Mouse (Mus musculus): ENCODE measurements around the gene Ssbp3. TPM values are rescaled to one million over a fixed set of nuclear protein-coding genes. Genes with fewer than 3 reads are reported as not detected.

The Ssbp3 gene
- polyA plus RNA-seq, 1 experiment from 2014 or later: 332 TPM

GRCm38 (mm10) chr4:106983908-106984515 is 73.5 kb downstream of the Ssbp3 start:
- Histone ChIP-seq H3K27me3 (replicated peaks) (no peaks in the 10 kb centered on the region), H3K4me2 (replicated peaks) (no peak overlapping the region), H3K36me3 (peaks cover 2% of the 10 kb centered on the region; the same call in 1 of the 2 replicates), H3K4me1 (peaks cover 95% of the 10 kb centered on the region), H3K27ac (no peak overlapping the region), H3K9ac (0 out of 2 replicates have a peak overlapping the region, but pooled peaks have one; percentile 29), H3K9me3 (no peaks in the 10 kb centered on the region), H3K4me3 (no peak overlapping the region)
- ATAC-seq (ENCODE audit: low FRiP score, low read depth): no peak
- 51% methylated on average over 7 of the region's 7 CpGs for WGBS

- no peak overlapping the region for H3K9ac ChIP-seq
- peaks cover 96% of the 10 kb centered on the region for H3K4me1 ChIP-seq
- WGBS: 62% methylated on average over 4 of the region's 4 CpGs
- no peaks in the 10 kb centered on the region for H3K27me3 ChIP-seq (replicated peaks)
- H3K36me3 ChIP-seq: peaks cover 2% of the 10 kb centered on the region; the same call in 1 of the 2 replicates
- peak overlapping the region; percentile 65; the same call in 1 of the 2 replicates for H3K27ac ChIP-seq
- H3K4me3 ChIP-seq: no peak overlapping the region
- ATAC-seq (ENCODE audit: low FRiP score, low read depth): no peak
- H3K9me3 ChIP-seq: no peaks in the 10 kb centered on the region
- H3K4me2 ChIP-seq (replicated peaks): peak overlapping the region; percentile 41; the same call in 1 of the 2 replicates
Observed at GRCm38 (mm10) chr4:106985289-106985688, 74.8 kb downstream of the Ssbp3 start.

- no peak overlapping the region for H3K4me3 ChIP-seq
- H3K27me3 ChIP-seq (replicated peaks): no peaks in the 10 kb centered on the region
- peaks cover 2% of the 10 kb centered on the region; the same call in 1 of the 2 replicates for H3K36me3 ChIP-seq
- ATAC-seq (ENCODE audit: low FRiP score, low read depth): peak; percentile 54
- WGBS: 16% methylated on average over 15 of the region's 15 CpGs
- H3K9ac ChIP-seq: peak overlapping the region; percentile 29
- peak overlapping the region; percentile 41 for H3K4me2 ChIP-seq (replicated peaks)
- H3K9me3 ChIP-seq: no peaks in the 10 kb centered on the region
- H3K4me1 ChIP-seq: peaks cover 91% of the 10 kb centered on the region
- H3K27ac ChIP-seq: peak overlapping the region; percentile 65
Observed at GRCm38 (mm10) chr4:106985899-106986832, 75.7 kb downstream of the Ssbp3 start.

GRCm38 (mm10) chr4:106987725-106988364 is 77.3 kb downstream of the Ssbp3 start:
- no peaks in the 10 kb centered on the region for H3K27me3 ChIP-seq (replicated peaks)
- H3K4me3 ChIP-seq: no peak overlapping the region
- H3K27ac ChIP-seq: no peak overlapping the region; the same call in 1 of the 2 replicates
- WGBS: 19% methylated on average over 7 of the region's 7 CpGs
- ATAC-seq (ENCODE audit: low FRiP score, low read depth): no peak
- 0 out of 2 replicates have a peak overlapping the region, but pooled peaks have one; percentile 0 for H3K9ac ChIP-seq
- H3K9me3 ChIP-seq: no peaks in the 10 kb centered on the region
- peaks cover 93% of the 10 kb centered on the region for H3K4me1 ChIP-seq
- no peaks in the 10 kb centered on the region for H3K36me3 ChIP-seq
- peak overlapping the region; percentile 0; the same call in 1 of the 2 replicates for H3K4me2 ChIP-seq (replicated peaks)

GRCm38 (mm10) chr4:106988886-106989225 is 78.4 kb downstream of the Ssbp3 start:
- 25% methylated on average over 6 of the region's 6 CpGs for WGBS
- peak; percentile 57 for ATAC-seq (ENCODE audit: low FRiP score, low read depth)
- Histone ChIP-seq H3K4me3 (no peak overlapping the region), H3K27ac (peak overlapping the region; percentile 75; the same call in 1 of the 2 replicates), H3K27me3 (replicated peaks) (no peaks in the 10 kb centered on the region), H3K4me2 (replicated peaks) (peak overlapping the region; percentile 32), H3K9ac (peak overlapping the region; percentile 26; the same call in 1 of the 2 replicates), H3K9me3 (no peaks in the 10 kb centered on the region), H3K4me1 (peaks cover 92% of the 10 kb centered on the region), H3K36me3 (no peaks in the 10 kb centered on the region)

- peak overlapping the region; percentile 32 for H3K4me2 ChIP-seq (replicated peaks)
- peaks cover 92% of the 10 kb centered on the region for H3K4me1 ChIP-seq
- H3K9me3 ChIP-seq: no peaks in the 10 kb centered on the region
- H3K27me3 ChIP-seq (replicated peaks): no peaks in the 10 kb centered on the region
- peak overlapping the region; percentile 75 for H3K27ac ChIP-seq
- no peak overlapping the region for H3K4me3 ChIP-seq
- H3K9ac ChIP-seq: peak overlapping the region; percentile 35
- ATAC-seq (ENCODE audit: low FRiP score, low read depth): peak; percentile 15; the same call in 1 of the 2 replicates
- no peaks in the 10 kb centered on the region for H3K36me3 ChIP-seq
- 20% methylated on average over 10 of the region's 10 CpGs for WGBS
Observed at GRCm38 (mm10) chr4:106989226-106989983, 78.9 kb downstream of the Ssbp3 start.

GRCm38 (mm10) chr4:106993053-106993452 is 82.6 kb downstream of the Ssbp3 start:
- H3K27ac ChIP-seq: no peak overlapping the region
- ATAC-seq (ENCODE audit: low FRiP score, low read depth): no peak

GRCm38 (mm10) chr4:106994252-106994651 is 83.8 kb downstream of the Ssbp3 start:
- no peaks in the 10 kb centered on the region for H3K27me3 ChIP-seq (replicated peaks)
- no peaks in the 10 kb centered on the region for H3K9me3 ChIP-seq
- no peak for ATAC-seq (ENCODE audit: low FRiP score, low read depth)
- H3K27ac ChIP-seq: no peak overlapping the region
- peaks cover 79% of the 10 kb centered on the region for H3K4me1 ChIP-seq
- no peak overlapping the region for H3K9ac ChIP-seq
- no peak overlapping the region for H3K4me3 ChIP-seq
- H3K4me2 ChIP-seq (replicated peaks): no peak overlapping the region; the same call in 1 of the 2 replicates
- 89% methylated on average over 5 of the region's 5 CpGs for WGBS
- peaks cover 3% of the 10 kb centered on the region; the same call in 1 of the 2 replicates for H3K36me3 ChIP-seq

More at GRCm38 (mm10) chr4:106993053-106993452, 82.6 kb downstream of the Ssbp3 start:
- Histone ChIP-seq H3K4me1 (peaks cover 85% of the 10 kb centered on the region), H3K9me3 (no peaks in the 10 kb centered on the region), H3K4me3 (no peak overlapping the region), H3K4me2 (replicated peaks) (no peak overlapping the region), H3K27me3 (replicated peaks) (no peaks in the 10 kb centered on the region), H3K9ac (no peak overlapping the region), H3K36me3 (no peaks in the 10 kb centered on the region)
- 91% methylated on average over 5 of the region's 5 CpGs for WGBS

- Histone ChIP-seq H3K36me3 (peaks cover 3% of the 10 kb centered on the region; the same call in 1 of the 2 replicates), H3K27me3 (replicated peaks) (no peaks in the 10 kb centered on the region), H3K4me1 (peaks cover 79% of the 10 kb centered on the region), H3K27ac (no peak overlapping the region), H3K4me3 (no peak overlapping the region), H3K4me2 (replicated peaks) (no peak overlapping the region), H3K9ac (no peak overlapping the region), H3K9me3 (no peaks in the 10 kb centered on the region)
- no peak for ATAC-seq (ENCODE audit: low FRiP score, low read depth)
- WGBS: 84% methylated on average over 6 of the region's 6 CpGs
Observed at GRCm38 (mm10) chr4:106995069-106995468, 84.6 kb downstream of the Ssbp3 start.

- WGBS: 89% methylated on average over 5 of the region's 5 CpGs
- H3K4me3 ChIP-seq: no peak overlapping the region
- H3K9me3 ChIP-seq: no peaks in the 10 kb centered on the region
- H3K27ac ChIP-seq: no peak overlapping the region
- H3K36me3 ChIP-seq: peaks cover 3% of the 10 kb centered on the region; the same call in 1 of the 2 replicates
- no peaks in the 10 kb centered on the region for H3K27me3 ChIP-seq (replicated peaks)
- ATAC-seq (ENCODE audit: low FRiP score, low read depth): no peak
- H3K9ac ChIP-seq: no peak overlapping the region
- H3K4me2 ChIP-seq (replicated peaks): no peak overlapping the region
- H3K4me1 ChIP-seq: peaks cover 79% of the 10 kb centered on the region
Observed at GRCm38 (mm10) chr4:106995513-106995912, 85.0 kb downstream of the Ssbp3 start.

- ATAC-seq (ENCODE audit: low FRiP score, low read depth): no peak
- peaks cover 3% of the 10 kb centered on the region; the same call in 1 of the 2 replicates for H3K36me3 ChIP-seq
- H3K27me3 ChIP-seq (replicated peaks): no peaks in the 10 kb centered on the region
- H3K4me2 ChIP-seq (replicated peaks): no peak overlapping the region
- no peak overlapping the region for H3K4me3 ChIP-seq
- no peaks in the 10 kb centered on the region for H3K9me3 ChIP-seq
- no peak overlapping the region for H3K27ac ChIP-seq
- no peak overlapping the region for H3K9ac ChIP-seq
- H3K4me1 ChIP-seq: peaks cover 84% of the 10 kb centered on the region
- 48% methylated on average over 13 of the region's 13 CpGs for WGBS
Observed at GRCm38 (mm10) chr4:106996305-106997076, 86.0 kb downstream of the Ssbp3 start.
